Mouse (Mus musculus): ENCODE measurements around the gene Bfsp2.

DNA sequence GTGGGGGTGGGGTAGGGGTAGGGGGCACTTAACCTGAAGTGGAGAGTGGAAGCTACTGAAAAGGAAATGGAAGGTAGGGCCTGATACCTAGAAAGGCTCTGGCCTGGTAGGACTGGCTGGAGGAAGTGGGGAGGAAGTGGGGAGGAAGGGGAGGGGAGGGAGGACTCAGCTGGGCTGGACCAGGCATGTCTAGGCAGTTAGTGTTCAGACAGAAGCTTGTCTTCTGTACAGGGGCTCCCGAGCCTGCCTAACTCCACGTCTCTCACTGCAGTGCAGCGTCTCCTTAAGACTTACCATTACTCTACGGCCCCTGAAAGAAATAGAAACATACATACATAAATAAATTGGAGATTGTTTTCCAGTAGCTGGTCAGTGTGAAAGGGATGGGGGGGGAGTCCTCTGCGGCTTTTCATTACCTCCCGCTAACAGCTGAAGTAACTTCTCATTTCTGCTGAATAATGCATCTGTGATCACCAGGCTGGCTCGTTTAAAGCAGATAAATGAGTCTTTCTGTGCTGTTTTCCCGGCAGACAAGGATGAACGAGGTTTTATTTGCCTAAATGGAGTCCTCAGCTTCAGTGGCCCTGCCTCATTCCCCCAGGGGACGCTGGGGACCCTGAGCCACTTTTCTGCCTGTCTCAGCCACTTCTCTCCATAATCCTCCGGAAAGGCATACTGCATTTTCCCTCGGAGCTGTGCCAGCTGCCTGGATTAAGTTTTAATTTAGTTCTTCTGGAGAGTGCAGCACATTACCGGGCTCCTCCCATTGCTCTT, 6.1 kb downstream of the Bfsp2 start:
- no peak for TF ChIP-seq CTCF (IDR thresholded peaks at IDR 0.05; ENCODE audit: low read depth, low read length)
- TF ChIP-seq POLR2A (IDR thresholded peaks at IDR 0.05; ENCODE audit: insufficient read depth, low read length), result no peak
- 0 out of 2 replicates have a peak, but pooled peaks have one; percentile 25 for TF ChIP-seq EP300 (IDR thresholded peaks at IDR 0.05; ENCODE audit: insufficient read depth, low read depth, low read length)
